Mouse (Mus musculus) hindbrain, embryonic 15.5 days (tissue): ENCODE data around the gene Chit1. TPM values are rescaled to one million over a fixed set of nuclear protein-coding genes. Genes with fewer than 3 reads are reported as not detected.
A peak's percentile ranks its signal among the peaks of the same experiment; 100 is the strongest.

ENCODE experiments used
- ATAC-seq: fragments of 200-750 bp; cut with Nextera tagmentation; 2 replicates; pipeline ENCODE4 v1.8.0; 2017; ENCODE audit warnings: low read depth, moderate number of reproducible peaks, moderate TSS enrichment; ENCODE audit not compliant: low FRiP score
- H3K27ac ChIP-seq: fragments of 300-500 bp; sonication (generic); replicated peaks from 2 replicates; pipeline ENCODE4 v1.5.1; 2015; ENCODE audit warnings: mild to moderate bottlenecking, inconsistent platforms
- H3K27me3 ChIP-seq: fragments of 300-500 bp; sonication (generic); 2 replicates; pipeline ENCODE4 v1.6.1; 2015; ENCODE audit warnings: control low read depth, inconsistent platforms
- H3K36me3 ChIP-seq: fragments of 300-500 bp; sonication (generic); 2 replicates; pipeline ENCODE4 v1.6.1; 2015; ENCODE audit warnings: control low read depth, inconsistent platforms
- H3K4me1 ChIP-seq: fragments of 300-500 bp; sonication (generic); replicated peaks from 2 replicates; pipeline ENCODE4 v1.6.1; 2015; ENCODE audit warnings: control low read depth, inconsistent platforms
- H3K4me2 ChIP-seq: fragments of 300-500 bp; sonication (generic); 2 replicates; pipeline ENCODE4 v1.6.1; 2015; ENCODE audit warnings: moderate library complexity, mild to moderate bottlenecking, inconsistent platforms
- H3K4me3 ChIP-seq: fragments of 300-500 bp; sonication (generic); 2 replicates; pipeline ENCODE4 v1.5.1; 2015; ENCODE audit warnings: mild to moderate bottlenecking, inconsistent platforms
- H3K9ac ChIP-seq: fragments of 300-500 bp; sonication (generic); 2 replicates; pipeline ENCODE4 v1.6.1; 2015; ENCODE audit warnings: inconsistent platforms
- H3K9me3 ChIP-seq: fragments of 300-500 bp; sonication (generic); 2 replicates; pipeline ENCODE4 v1.6.1; 2016; ENCODE audit warnings: control low read depth, inconsistent platforms
- WGBS: fragments of 180-500 bp; shearing (Covaris S2); methylation state at CpG from one replicate; pipeline ENCODE4 v1.1.7; 2015; 5-methylcytosine and 5-hydroxymethylcytosine counted together
- polyA plus RNA-seq: library from polyadenylated mRNA; unstranded; fragments of >200 nt; fragmentation: Nextera tagmentation; extraction: Ambion mirVana; gene quantifications from 2 replicates; pipeline ENCODE4 v1.2.1, GENCODE M21; 2015

Gene Chit1
- polyA plus RNA-seq: 0.37 and 0.38 TPM in 2 replicates

DNA sequence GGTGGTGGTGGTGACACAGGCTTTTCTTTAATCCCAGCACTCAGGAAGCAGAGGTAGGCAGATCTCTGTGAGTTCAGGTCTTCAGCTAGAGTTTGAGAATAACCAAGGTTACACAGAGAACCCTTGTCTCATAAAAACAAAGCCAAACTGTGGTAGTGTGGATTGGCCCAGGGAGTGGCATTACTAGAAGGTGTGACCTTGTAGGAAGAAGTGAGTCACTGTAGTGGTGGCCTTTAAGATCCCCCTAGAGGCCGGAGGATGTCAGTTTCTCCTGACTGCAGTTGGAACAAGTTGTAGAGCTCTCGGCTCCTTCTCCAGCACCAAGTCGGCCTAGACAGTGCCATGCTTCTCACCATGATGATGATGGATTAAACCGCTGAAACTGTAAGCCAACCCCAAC is at the start of gene Chit1:
TSS of gene Chit1 (plus strand) at position 264 of the 400 bp plus-strand sequence.
- H3K4me1 ChIP-seq: no peaks in the 10 kb centered on the region
- H3K27ac ChIP-seq: no peak within 1 kb of the TSS
- 77% methylated on average over 4 of the region's 4 CpGs for WGBS
- no peak within 1 kb of the TSS for H3K9ac ChIP-seq
- ATAC-seq: no peak
- no peaks in the 10 kb centered on the region for H3K36me3 ChIP-seq
- no peak within 1 kb of the TSS for H3K4me2 ChIP-seq
- no peaks in the 10 kb centered on the region for H3K27me3 ChIP-seq
- H3K4me3 ChIP-seq: no peak within 1 kb of the TSS
- no peaks in the 10 kb centered on the region for H3K9me3 ChIP-seq

DNA sequence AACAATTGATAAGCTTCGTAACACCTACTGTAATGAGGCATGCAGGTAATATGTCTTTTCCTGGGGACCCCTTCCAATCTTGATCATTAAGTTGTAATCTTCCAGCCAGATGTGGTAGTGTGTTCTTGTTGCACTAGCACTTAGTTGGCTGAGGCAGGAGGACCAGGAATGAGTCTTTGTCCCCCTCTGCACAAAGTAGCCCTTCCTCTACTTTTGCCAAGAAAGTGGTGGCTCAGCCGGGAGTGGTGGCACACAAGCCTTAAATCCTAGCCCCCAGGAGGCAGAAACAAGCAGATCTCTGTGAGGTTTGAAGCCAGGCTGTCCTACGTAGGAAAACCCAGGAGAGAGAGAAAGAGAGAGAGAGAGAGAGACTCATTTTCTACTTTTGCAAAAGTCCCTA is 49.1 kb upstream of the Chit1 start:
- 30% methylated on average over 3 of the region's 3 CpGs for WGBS

DNA sequence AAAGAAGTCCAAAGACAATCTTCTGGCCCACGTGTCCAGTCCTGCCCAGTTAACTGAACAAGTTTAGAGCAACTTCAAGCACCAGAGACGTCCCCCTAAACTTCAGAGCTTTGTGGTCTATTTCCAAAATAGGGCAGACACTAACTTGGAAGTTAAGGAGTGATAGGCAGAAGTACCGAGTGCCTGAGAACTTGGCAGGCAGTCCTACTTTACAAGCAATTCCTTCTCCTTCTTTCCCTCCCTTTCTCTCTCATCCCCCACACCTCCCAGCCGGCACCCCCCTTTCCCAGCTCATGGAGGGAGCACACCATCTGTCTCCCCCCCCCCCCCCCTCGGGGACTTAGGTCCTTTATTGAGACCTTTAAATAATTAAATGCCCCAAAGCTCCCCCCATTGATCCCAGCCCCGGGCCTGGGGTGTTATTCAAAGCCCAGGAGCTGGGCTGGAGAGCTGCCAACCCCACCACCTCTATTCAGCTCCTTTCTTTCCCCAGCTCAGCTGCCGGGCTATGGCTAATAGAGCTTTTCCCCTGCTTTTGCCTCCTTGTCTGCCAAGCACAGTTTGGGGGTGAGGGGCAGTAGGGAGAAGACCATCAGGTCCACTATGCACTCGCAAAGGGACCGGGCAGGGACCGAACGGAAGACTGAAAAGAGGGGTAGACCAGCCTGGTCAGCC is 48.5 kb upstream of the Chit1 start:
- Histone ChIP-seq H3K4me2 (peak overlapping the region; percentile 44), H3K4me3 (no peak overlapping the region), H3K27ac (peak overlapping the region; percentile 96), H3K27me3 (no peaks in the 10 kb centered on the region), H3K4me1 (peaks cover 76% of the 10 kb centered on the region), H3K9me3 (no peaks in the 10 kb centered on the region), H3K9ac (peak overlapping the region; percentile 25; the same call in 1 of the 2 replicates), H3K36me3 (no peaks in the 10 kb centered on the region)
- ATAC-seq: peak; percentile 36
- 6% methylated on average over 11 of the region's 11 CpGs for WGBS

More for the DNA sequence above, 49.1 kb upstream of the Chit1 start:
- H3K36me3 ChIP-seq: no peaks in the 10 kb centered on the region
- peak overlapping the region; percentile 96 for H3K27ac ChIP-seq
- no peak overlapping the region for H3K9ac ChIP-seq
- no peaks in the 10 kb centered on the region for H3K9me3 ChIP-seq
- no peak overlapping the region for H3K4me3 ChIP-seq
- H3K27me3 ChIP-seq: no peaks in the 10 kb centered on the region
- no peak overlapping the region for H3K4me2 ChIP-seq
- no peak for ATAC-seq
- peaks cover 70% of the 10 kb centered on the region for H3K4me1 ChIP-seq

DNA sequence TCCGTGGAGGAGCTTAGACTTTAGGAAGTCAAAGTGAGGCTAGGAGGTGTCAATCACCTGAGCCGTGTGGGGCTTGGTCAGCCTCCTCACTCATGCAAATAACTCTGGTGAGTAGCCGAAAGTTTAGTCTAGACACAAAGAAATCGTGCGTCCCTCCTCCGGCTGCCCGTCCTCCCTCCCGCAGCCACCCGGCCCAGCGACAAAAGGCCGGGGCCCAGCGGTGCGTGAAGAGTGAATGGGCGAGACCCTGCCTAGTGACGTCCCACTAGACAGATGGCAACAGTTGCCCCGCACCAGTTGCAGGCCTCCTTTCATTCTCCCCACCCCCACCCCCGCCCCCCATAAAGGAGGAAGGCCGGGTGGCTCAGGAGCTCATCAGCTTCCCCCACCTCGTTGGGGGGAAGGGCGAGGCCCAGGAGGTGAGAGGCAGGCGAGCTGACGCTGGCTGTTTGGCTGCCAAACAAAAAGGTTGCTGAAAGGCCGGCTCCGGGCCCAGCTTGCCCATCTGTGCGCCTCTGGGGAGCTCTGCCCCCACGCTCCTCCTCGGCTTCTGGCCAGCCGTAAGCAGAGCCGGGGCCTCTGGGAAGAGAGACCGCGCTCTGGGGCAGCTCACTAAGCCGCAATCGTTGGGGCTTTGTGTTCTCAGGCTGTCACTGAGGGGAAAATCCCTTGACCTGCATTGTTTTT is 47.8 kb upstream of the Chit1 start:
- Histone ChIP-seq H3K4me3 (no peak overlapping the region), H3K4me1 (peaks cover 79% of the 10 kb centered on the region), H3K4me2 (peak overlapping the region; percentile 44), H3K9ac (peak overlapping the region; percentile 25; the same call in 1 of the 2 replicates), H3K36me3 (no peaks in the 10 kb centered on the region), H3K27ac (peak overlapping the region; percentile 96), H3K27me3 (no peaks in the 10 kb centered on the region), H3K9me3 (no peaks in the 10 kb centered on the region)
- ATAC-seq: peak; percentile 72
- WGBS: 1% methylated on average over 29 of the region's 33 CpGs

DNA sequence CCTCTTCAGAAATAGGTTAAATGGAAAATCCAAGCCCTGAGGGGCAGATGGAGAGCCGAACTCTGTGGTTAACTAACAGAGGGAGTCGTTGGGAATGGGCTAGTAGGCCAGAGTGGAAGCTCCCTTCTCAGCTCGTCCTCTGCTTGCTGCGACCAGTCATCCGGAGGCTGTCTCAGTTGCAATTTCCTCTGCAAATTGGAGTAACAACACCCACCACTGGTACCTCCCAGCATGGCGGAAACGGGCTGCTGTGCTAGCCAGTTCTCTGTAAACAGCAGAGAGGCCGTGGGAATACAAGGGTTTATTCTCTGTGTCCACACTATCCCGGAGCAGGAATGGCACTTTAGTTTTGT is 47.3 kb upstream of the Chit1 start:
- 8% methylated on average over 9 of the region's 9 CpGs for WGBS
- peak overlapping the region; percentile 44 for H3K4me2 ChIP-seq
- peaks cover 79% of the 10 kb centered on the region for H3K4me1 ChIP-seq
- H3K9ac ChIP-seq: 0 out of 2 replicates have a peak overlapping the region, but pooled peaks have one; percentile 25
- H3K9me3 ChIP-seq: no peaks in the 10 kb centered on the region
- H3K36me3 ChIP-seq: no peaks in the 10 kb centered on the region
- peak overlapping the region; percentile 96 for H3K27ac ChIP-seq
- no peak for ATAC-seq
- H3K27me3 ChIP-seq: no peaks in the 10 kb centered on the region
- H3K4me3 ChIP-seq: no peak overlapping the region

DNA sequence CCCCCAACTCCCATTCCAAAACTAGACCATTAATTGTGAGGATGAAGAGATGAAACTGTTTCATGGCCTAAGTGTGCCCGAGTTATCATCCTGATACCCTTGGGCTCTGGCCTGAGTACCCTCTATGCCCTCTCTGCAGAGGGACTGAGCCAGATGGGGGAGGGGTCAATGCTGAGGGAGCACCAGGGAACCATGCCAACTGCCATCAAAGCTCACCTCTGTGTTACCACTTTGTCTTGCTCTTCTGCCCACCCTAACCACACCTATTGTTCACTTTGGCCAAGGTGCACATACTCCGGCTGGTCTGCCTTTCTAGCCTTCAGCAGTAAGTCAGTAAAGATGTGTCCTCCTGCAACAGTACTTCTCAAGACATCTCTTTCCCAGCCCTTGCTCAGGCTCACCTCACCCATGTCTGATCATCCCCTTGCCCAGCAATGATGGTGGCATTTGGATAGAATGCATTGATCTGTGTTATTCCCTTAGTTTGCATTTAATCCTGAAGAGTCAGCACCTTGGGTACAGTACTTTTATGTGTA is 46.7 kb upstream of the Chit1 start:
- no peaks in the 10 kb centered on the region for H3K36me3 ChIP-seq
- no peaks in the 10 kb centered on the region for H3K9me3 ChIP-seq
- WGBS: 52% methylated on average over 2 of the region's 2 CpGs
- ATAC-seq: no peak
- peak overlapping the region; percentile 96 for H3K27ac ChIP-seq
- no peak overlapping the region for H3K9ac ChIP-seq
- no peaks in the 10 kb centered on the region for H3K27me3 ChIP-seq
- H3K4me3 ChIP-seq: no peak overlapping the region
- no peak overlapping the region for H3K4me2 ChIP-seq
- peaks cover 79% of the 10 kb centered on the region for H3K4me1 ChIP-seq

DNA sequence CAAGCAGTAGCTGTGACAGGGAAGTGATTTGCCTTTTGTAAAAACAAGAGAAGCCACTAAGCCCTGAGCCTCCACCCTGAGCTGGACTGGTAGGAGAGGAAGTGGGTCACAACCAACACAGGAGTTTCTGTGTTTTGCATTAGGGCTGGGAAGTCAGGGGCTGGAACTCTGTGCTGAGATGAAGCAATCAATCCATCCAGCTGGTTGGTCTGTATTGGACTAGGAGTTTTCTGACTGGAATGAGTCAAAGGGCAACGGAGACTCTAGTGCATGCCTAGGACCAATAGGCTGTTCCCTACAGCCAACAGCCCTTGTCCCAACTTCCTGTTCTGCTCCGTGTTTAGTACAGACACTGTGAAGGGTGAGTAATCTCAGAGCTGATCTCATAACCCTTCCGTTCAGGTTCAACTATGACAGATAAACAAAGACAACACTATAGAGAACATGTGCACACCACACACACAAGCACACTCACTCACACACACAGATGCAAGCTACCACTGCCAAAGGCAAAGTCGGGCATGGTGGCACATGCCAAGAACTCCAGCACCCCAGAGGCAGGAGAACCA is 45.7 kb upstream of the Chit1 start:
- Histone ChIP-seq H3K4me1 (peaks cover 71% of the 10 kb centered on the region), H3K9me3 (no peaks in the 10 kb centered on the region), H3K4me3 (no peak overlapping the region), H3K27me3 (no peaks in the 10 kb centered on the region), H3K4me2 (no peak overlapping the region), H3K27ac (peak overlapping the region; percentile 96), H3K9ac (no peak overlapping the region), H3K36me3 (no peaks in the 10 kb centered on the region)
- WGBS: 72% methylated on average over 4 of the region's 4 CpGs
- ATAC-seq: no peak

DNA sequence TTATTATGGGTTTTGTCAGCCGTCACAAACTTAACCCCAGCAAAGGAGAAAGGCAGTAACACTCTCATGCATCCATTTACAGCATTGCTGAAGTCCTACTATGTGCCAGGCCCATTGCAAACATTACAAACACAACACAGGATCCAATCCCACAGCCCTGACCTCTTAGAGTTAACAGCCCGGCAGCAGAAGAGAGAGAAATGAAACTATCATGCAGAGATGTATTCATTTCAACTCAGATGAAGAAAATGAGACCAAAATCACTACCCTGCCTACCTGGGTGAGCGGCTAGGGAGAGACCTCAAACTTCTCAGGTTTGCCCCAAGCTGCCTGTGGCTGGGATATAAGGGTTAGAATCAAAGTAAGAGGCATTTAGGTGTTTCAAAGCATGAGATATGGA is 44.5 kb upstream of the Chit1 start:
- Histone ChIP-seq H3K27ac (no peak overlapping the region; the same call in 1 of the 2 replicates), H3K4me2 (no peak overlapping the region)
- WGBS: 52% methylated on average over 3 of the region's 3 CpGs

DNA sequence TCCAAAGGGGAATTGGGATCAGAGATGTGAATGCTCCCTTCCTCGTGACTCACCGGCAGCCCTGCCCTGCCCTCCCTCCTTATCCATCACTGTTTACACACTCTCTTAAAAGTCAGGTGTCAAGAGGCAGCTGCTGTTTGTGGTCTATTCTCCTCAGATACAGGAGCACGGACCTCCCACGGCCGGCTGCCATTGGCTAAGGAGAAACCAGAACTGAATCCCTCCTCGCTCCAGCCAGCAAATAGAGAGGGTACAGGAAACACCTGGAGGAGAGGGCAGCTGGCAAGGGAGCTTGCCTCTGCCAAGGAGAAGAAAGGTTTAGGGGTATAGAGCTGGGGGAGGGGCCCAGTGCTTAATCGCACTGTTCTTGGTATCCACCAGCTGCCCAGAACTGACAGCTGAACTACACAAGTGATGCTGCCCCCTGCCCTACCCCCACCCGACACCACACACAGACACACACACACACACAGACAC is 43.9 kb upstream of the Chit1 start:
- no peak overlapping the region for H3K9ac ChIP-seq
- 0 out of 2 replicates have a peak, but pooled peaks have one; percentile 10 for ATAC-seq
- no peak overlapping the region for H3K4me2 ChIP-seq
- no peak overlapping the region for H3K4me3 ChIP-seq
- H3K36me3 ChIP-seq: no peaks in the 10 kb centered on the region
- WGBS: 12% methylated on average over 8 of the region's 8 CpGs
- no peaks in the 10 kb centered on the region for H3K9me3 ChIP-seq
- H3K27ac ChIP-seq: no peak overlapping the region
- peaks cover 70% of the 10 kb centered on the region for H3K4me1 ChIP-seq
- H3K27me3 ChIP-seq: no peaks in the 10 kb centered on the region

More for the DNA sequence above, 44.5 kb upstream of the Chit1 start:
- no peak overlapping the region for H3K4me3 ChIP-seq
- ATAC-seq: no peak
- H3K9me3 ChIP-seq: no peaks in the 10 kb centered on the region
- H3K36me3 ChIP-seq: no peaks in the 10 kb centered on the region
- H3K4me1 ChIP-seq: peaks cover 72% of the 10 kb centered on the region
- H3K9ac ChIP-seq: no peak overlapping the region
- no peaks in the 10 kb centered on the region for H3K27me3 ChIP-seq

DNA sequence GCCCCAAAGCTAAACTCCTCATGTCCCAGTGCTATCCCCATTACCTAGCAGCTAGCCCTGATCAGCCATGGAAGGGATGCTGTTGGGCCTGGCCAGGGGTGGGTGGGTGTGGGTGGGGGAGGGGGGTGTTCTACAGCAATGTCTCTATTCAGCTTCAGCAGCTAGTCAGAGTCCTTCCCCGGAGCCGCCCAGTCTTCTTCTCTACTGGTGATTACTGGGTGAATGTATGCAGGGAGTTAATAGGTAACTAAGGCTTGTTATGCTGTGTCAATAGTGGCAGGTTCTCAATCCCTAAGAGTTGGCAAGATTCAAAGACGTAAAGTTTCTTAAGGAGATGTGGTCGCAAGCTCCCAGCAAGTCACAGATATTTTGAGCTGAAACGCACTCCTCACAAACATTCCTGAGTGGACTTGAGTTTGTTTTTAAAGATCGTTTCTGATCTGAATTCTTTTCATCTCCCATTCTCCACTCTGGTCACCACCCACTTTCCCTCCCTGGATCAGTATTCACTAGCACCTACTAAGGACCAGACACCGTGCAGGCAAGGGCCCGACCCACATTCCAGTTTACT is 40.9 kb upstream of the Chit1 start:
- H3K9me3 ChIP-seq: no peaks in the 10 kb centered on the region
- H3K4me1 ChIP-seq: peaks cover 45% of the 10 kb centered on the region
- ATAC-seq: no peak
- WGBS: 49% methylated on average over 8 of the region's 8 CpGs
- H3K4me2 ChIP-seq: no peak overlapping the region
- H3K4me3 ChIP-seq: no peak overlapping the region
- H3K27ac ChIP-seq: no peak overlapping the region
- no peak overlapping the region for H3K9ac ChIP-seq
- H3K27me3 ChIP-seq: no peaks in the 10 kb centered on the region
- no peaks in the 10 kb centered on the region for H3K36me3 ChIP-seq

DNA sequence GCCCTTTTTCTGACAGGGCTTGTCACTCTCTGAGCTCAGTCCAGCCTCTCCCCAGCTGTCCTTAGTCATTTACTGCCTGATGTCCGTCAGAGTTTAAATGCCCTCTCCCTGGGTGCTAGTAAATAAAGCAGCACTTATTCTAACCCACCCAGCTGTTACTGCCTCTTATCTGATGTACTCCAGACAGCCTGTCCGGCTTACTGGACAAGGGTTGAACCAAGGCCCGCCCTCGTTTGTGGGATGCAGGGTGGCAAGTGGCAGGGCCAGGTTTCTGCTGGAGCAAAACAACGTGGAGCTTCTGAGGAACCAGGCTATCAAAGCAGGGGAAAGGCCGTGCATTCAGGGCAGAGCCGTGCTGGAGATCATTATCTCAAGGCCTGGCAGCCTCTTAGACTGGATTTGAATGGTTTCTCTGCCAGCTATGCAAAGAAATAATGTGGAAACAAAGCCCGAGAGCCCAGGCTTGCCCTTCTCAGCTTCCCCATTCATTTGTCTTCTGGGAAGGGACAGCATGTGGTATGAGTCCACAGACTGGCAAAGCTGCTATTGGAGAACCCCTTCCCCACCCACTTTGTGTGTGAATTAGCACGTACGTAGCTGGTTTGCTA is 39.5 kb upstream of the Chit1 start:
- H3K9ac ChIP-seq: no peak overlapping the region
- ATAC-seq: no peak; the same call in 1 of the 2 replicates
- H3K4me3 ChIP-seq: no peak overlapping the region
- H3K36me3 ChIP-seq: no peaks in the 10 kb centered on the region
- peak overlapping the region; percentile 20 for H3K27ac ChIP-seq
- H3K4me2 ChIP-seq: no peak overlapping the region
- H3K27me3 ChIP-seq: no peaks in the 10 kb centered on the region
- 18% methylated on average over 10 of the region's 10 CpGs for WGBS
- H3K4me1 ChIP-seq: peaks cover 46% of the 10 kb centered on the region
- no peaks in the 10 kb centered on the region for H3K9me3 ChIP-seq
